Mouse (Mus musculus): ENCODE measurements around the gene Serpinb9b. TPM values are rescaled to one million over a fixed set of nuclear protein-coding genes. Genes with fewer than 3 reads are reported as not detected.
"Not testable (repeated sequence)": the region's sequence is repeated elsewhere in the genome, so short reads cannot be mapped to it uniquely, and the experiment has no call there.

The Serpinb9b gene
- total and polyA plus RNA-seq, 2 experiments from 2014 or later, result 0.36 to 0.66 TPM

DNA sequence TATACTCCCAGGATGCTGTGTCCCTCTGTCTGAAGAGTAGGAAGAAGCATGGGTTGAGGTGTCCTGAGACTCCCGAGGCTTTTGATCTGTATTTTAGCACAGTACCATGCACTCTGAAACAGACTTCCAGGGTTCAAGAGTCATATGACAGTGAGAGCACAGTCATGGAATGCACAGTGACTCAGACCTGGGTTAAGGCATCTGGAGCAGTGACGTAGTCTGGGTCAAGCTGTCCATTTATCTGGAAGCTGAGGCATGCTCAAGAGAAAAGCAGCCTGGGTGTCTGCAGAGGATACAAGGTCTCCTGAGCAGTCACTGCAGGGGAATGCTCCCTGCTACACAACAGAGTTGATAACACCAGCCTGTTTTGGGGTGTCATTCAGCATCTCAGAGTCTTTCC lies 1.3 kb downstream of the Serpinb9b start:
- DNase-seq (ENCODE audit: low spot score), result no peak
- TF ChIP-seq CTCF (IDR thresholded peaks at IDR 0.05), result no peak
- Histone ChIP-seq H3K36me3 (ENCODE audit: insufficient read depth, low read length) (no peaks in the 10 kb centered on the region), H3K27ac (ENCODE audit: low read depth, low read length) (no peak overlapping the region), H3K4me2 (ENCODE audit: low read depth, low read length, poor library complexity, severe bottlenecking) (no peak overlapping the region), H3K4me1 (ENCODE audit: insufficient read depth, low read length) (no peaks in the 10 kb centered on the region), H3K27me3 (ENCODE audit: insufficient read depth, low read length) (no peaks in the 10 kb centered on the region), H3K9ac (replicated peaks; ENCODE audit: low read length, poor library complexity, severe bottlenecking) (no peak overlapping the region), H3K9me3 (ENCODE audit: low read length) (no peaks in the 10 kb centered on the region), H3K4me3 (ENCODE audit: low read depth, low read length) (no peak overlapping the region)
- 79% methylated on average over 2 of the region's 2 CpGs for WGBS
- no peak for ATAC-seq (ENCODE audit: low FRiP score)

DNA sequence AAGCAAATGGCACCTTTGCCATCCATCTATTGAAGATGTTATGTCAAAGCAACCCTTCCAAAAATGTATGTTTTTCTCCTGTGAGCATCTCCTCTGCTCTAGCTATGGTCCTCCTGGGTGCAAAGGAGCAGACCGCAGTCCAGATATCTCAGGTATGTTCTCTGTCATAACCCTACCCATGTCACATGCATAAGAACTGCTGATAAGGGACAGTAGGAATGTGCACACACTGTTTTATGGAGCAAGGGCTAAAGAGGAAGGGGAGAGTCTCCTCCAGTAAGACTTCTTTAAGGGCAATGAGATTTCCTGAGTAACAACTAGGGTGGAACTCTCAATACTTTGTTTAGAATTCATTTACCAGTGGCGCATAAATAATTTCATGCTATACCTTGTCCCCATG lies 2.3 kb downstream of the Serpinb9b start:
- H3K4me3 ChIP-seq (ENCODE audit: low read depth, low read length); H3K4me2 ChIP-seq (ENCODE audit: low read depth, low read length, poor library complexity, severe bottlenecking); DNase-seq (ENCODE audit: low spot score); H3K9ac ChIP-seq (replicated peaks; ENCODE audit: low read length, poor library complexity, severe bottlenecking); H3K9me3 ChIP-seq (ENCODE audit: low read length); ATAC-seq (ENCODE audit: low FRiP score); H3K4me1 ChIP-seq (ENCODE audit: insufficient read depth, low read length); H3K36me3 ChIP-seq (ENCODE audit: insufficient read depth, low read length); H3K27ac ChIP-seq (ENCODE audit: low read depth, low read length); H3K27me3 ChIP-seq (ENCODE audit: insufficient read depth, low read length): not testable (repeated sequence)
- 99% methylated on average over 2 of the region's 2 CpGs for WGBS

DNA sequence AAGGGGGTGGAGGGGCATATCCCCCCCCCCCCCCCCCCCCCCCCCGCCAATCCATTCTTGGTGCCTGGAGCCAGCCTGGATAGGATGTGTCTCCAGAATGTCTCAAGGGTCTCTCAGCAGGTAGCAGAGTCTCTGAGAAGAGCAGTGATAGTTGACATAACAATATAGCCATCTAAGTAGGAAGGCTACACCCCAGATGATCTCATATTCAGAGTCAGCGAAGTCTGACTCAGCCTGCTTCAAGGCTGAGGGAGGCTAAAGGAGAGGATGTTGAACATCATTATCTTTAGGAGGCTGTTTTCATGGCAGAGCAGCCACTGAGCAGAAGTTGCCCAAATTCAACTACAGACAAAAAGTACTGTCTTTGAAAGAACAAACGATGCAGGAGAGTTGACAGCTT lies 3.1 kb downstream of the Serpinb9b start:
- H3K36me3 ChIP-seq (ENCODE audit: insufficient read depth, low read length), result no peaks in the 10 kb centered on the region
- DNase-seq (ENCODE audit: low spot score), result no peak
- WGBS, result 79% methylated on average over 2 of the region's 3 CpGs
- H3K4me3 ChIP-seq (ENCODE audit: low read depth, low read length), result no peak overlapping the region
- no peak overlapping the region for H3K4me2 ChIP-seq (ENCODE audit: low read depth, low read length, poor library complexity, severe bottlenecking)
- no peaks in the 10 kb centered on the region for H3K27me3 ChIP-seq (ENCODE audit: insufficient read depth, low read length)
- TF ChIP-seq CTCF (IDR thresholded peaks at IDR 0.05), result no peak
- no peak for ATAC-seq (ENCODE audit: low FRiP score)
- H3K9ac ChIP-seq (replicated peaks; ENCODE audit: low read length, poor library complexity, severe bottlenecking), result no peak overlapping the region
- no peak overlapping the region for H3K27ac ChIP-seq (ENCODE audit: low read depth, low read length)
- H3K4me1 ChIP-seq (ENCODE audit: insufficient read depth, low read length), result no peaks in the 10 kb centered on the region
- H3K9me3 ChIP-seq (ENCODE audit: low read length), result no peaks in the 10 kb centered on the region

DNA sequence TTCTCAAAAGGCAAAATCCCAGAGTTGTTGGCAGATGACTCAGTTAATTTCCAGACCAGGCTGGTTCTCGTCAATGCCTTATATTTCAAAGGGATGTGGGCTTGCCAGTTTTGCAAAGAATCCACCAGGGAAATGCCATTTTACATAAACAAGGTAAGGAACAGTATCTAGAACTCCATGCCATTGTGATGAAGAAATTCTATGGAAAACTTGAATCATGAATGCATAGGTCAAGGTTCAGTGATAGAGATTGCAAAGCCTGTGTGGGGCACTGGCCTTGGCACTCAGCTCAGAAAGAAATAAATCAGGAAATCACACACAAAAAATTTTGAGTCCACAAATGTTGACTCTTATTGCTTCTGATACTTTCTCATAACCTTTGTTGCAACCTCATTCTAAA lies 8.3 kb downstream of the Serpinb9b start:
- Histone ChIP-seq H3K36me3 (ENCODE audit: insufficient read depth, low read length) (no peaks in the 10 kb centered on the region), H3K4me1 (ENCODE audit: insufficient read depth, low read length) (no peaks in the 10 kb centered on the region), H3K9ac (replicated peaks; ENCODE audit: low read length, poor library complexity, severe bottlenecking) (no peak overlapping the region), H3K9me3 (ENCODE audit: low read length) (no peaks in the 10 kb centered on the region), H3K27me3 (ENCODE audit: insufficient read depth, low read length) (no peaks in the 10 kb centered on the region), H3K4me3 (ENCODE audit: low read depth, low read length) (no peak overlapping the region), H3K27ac (ENCODE audit: low read depth, low read length) (no peak overlapping the region), H3K4me2 (ENCODE audit: low read depth, low read length, poor library complexity, severe bottlenecking) (no peak overlapping the region)
- TF ChIP-seq CTCF (IDR thresholded peaks at IDR 0.05), result no peak
- WGBS, result 73% methylated on average over 1 of the region's 1 CpGs
- DNase-seq (ENCODE audit: low spot score) (no peak), ATAC-seq (ENCODE audit: low FRiP score) (no peak)

DNA sequence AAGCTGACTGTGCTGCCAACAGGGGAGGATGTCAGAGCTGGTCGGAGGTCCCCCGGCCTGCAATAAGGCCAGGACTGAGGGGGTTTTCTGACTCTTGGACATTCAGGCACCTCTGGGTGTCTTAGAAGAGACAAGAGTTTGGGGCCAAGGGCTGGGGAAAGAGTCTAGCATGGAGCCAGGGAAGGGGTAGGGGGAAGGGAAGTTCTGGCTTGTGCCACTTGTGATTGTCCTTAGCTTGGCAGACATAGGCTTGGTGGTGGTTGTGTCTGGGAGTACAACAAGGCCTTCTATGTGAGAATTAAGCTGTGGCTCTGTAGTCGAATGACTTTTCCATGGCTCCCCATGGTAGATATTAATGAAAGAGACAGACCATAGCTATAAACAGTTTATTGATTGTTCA lies 16.3 kb downstream of the Serpinb9b start:
- Histone ChIP-seq H3K4me3 (ENCODE audit: low read depth, low read length) (no peak overlapping the region), H3K9me3 (ENCODE audit: low read length) (no peaks in the 10 kb centered on the region), H3K4me1 (ENCODE audit: insufficient read depth, low read length) (no peaks in the 10 kb centered on the region), H3K27me3 (ENCODE audit: insufficient read depth, low read length) (no peaks in the 10 kb centered on the region), H3K36me3 (ENCODE audit: insufficient read depth, low read length) (no peaks in the 10 kb centered on the region), H3K4me2 (ENCODE audit: low read depth, low read length, poor library complexity, severe bottlenecking) (no peak overlapping the region), H3K9ac (replicated peaks; ENCODE audit: low read length, poor library complexity, severe bottlenecking) (no peak overlapping the region), H3K27ac (ENCODE audit: low read depth, low read length) (no peak overlapping the region)
- 95% methylated on average over 3 of the region's 3 CpGs for WGBS
- no peak for TF ChIP-seq CTCF (IDR thresholded peaks at IDR 0.05)
- DNase-seq (ENCODE audit: low spot score) (no peak), ATAC-seq (ENCODE audit: low FRiP score) (no peak)

DNA sequence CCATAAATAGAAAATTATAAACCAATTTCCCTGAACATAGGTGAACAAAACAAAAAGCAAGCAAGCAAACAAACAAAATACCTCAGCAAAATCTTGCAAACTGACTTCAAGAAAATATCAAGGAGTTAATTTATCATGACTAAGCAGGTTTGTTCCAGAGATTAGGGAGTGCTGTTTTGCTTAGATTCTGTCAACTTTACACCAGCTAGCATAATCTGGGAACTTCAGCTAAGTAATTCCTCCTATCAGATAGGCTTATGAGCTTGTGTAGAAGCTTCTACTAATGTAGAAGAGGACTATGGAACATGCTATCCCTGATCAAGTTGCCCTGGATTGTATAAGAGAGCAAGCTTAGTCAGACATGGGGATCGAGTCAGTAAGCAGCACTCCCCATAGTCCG lies 20.0 kb downstream of the Serpinb9b start:
- ATAC-seq (ENCODE audit: low FRiP score) (no peak), DNase-seq (ENCODE audit: low spot score) (no peak)
- Histone ChIP-seq H3K27me3 (ENCODE audit: insufficient read depth, low read length) (no peaks in the 10 kb centered on the region), H3K4me2 (ENCODE audit: low read depth, low read length, poor library complexity, severe bottlenecking) (no peak overlapping the region), H3K4me1 (ENCODE audit: insufficient read depth, low read length) (no peaks in the 10 kb centered on the region), H3K9ac (replicated peaks; ENCODE audit: low read length, poor library complexity, severe bottlenecking) (no peak overlapping the region), H3K36me3 (ENCODE audit: insufficient read depth, low read length) (no peaks in the 10 kb centered on the region), H3K4me3 (ENCODE audit: low read depth, low read length) (no peak overlapping the region), H3K27ac (ENCODE audit: low read depth, low read length) (no peak overlapping the region), H3K9me3 (ENCODE audit: low read length) (no peaks in the 10 kb centered on the region)
- 88% methylated on average over 2 of the region's 2 CpGs for WGBS
- TF ChIP-seq CTCF (IDR thresholded peaks at IDR 0.05), result no peak

DNA sequence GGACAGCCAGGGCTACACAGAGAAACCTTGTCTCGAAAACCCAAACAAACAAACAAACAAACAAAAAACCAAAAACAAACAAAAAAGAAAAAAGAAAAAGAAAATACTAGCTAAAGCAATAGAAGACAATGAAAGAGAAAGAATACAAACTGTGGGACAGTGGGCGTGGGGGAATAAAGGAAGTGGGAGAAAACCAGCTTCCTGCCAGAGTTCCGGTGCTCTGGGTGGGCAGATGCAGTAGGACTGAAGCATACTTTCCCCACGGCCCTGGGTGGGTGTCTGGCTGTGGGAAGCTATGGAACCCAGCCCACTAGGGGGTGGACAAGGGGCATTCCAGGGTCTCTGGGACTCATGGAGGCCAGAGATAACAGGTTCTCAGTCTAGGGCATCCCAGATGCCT lies 21.0 kb downstream of the Serpinb9b start:
- 82% methylated on average over 4 of the region's 4 CpGs for WGBS
- Histone ChIP-seq H3K4me3 (ENCODE audit: low read depth, low read length) (no peak overlapping the region), H3K27me3 (ENCODE audit: insufficient read depth, low read length) (no peaks in the 10 kb centered on the region), H3K4me2 (ENCODE audit: low read depth, low read length, poor library complexity, severe bottlenecking) (no peak overlapping the region), H3K4me1 (ENCODE audit: insufficient read depth, low read length) (no peaks in the 10 kb centered on the region), H3K9me3 (ENCODE audit: low read length) (no peaks in the 10 kb centered on the region), H3K27ac (ENCODE audit: low read depth, low read length) (no peak overlapping the region), H3K9ac (replicated peaks; ENCODE audit: low read length, poor library complexity, severe bottlenecking) (no peak overlapping the region), H3K36me3 (ENCODE audit: insufficient read depth, low read length) (no peaks in the 10 kb centered on the region)
- ATAC-seq (ENCODE audit: low FRiP score) (no peak), DNase-seq (ENCODE audit: low spot score) (no peak)
- no peak for TF ChIP-seq CTCF (IDR thresholded peaks at IDR 0.05)

Data from midbrain, postnatal 0 days (tissue).